Mouse (Mus musculus) cerebellum, adult 11-12 months (tissue): ENCODE measurements around the gene Reep1.
A peak's percentile ranks its signal among the peaks of the same experiment; 100 is the strongest.

ENCODE experiments used
- DNase-seq: peaks from one replicate; pipeline ENCODE4 v3.0.0; 2022

Gene Reep1

GRCm38 (mm10) chr6:71738611-71739010, 31.2 kb downstream of the Reep1 start:
- DNase-seq: peak; percentile 28

- peak; percentile 45 for DNase-seq
Observed at GRCm38 (mm10) chr6:71740921-71741320, 33.6 kb downstream of the Reep1 start.

DNA sequence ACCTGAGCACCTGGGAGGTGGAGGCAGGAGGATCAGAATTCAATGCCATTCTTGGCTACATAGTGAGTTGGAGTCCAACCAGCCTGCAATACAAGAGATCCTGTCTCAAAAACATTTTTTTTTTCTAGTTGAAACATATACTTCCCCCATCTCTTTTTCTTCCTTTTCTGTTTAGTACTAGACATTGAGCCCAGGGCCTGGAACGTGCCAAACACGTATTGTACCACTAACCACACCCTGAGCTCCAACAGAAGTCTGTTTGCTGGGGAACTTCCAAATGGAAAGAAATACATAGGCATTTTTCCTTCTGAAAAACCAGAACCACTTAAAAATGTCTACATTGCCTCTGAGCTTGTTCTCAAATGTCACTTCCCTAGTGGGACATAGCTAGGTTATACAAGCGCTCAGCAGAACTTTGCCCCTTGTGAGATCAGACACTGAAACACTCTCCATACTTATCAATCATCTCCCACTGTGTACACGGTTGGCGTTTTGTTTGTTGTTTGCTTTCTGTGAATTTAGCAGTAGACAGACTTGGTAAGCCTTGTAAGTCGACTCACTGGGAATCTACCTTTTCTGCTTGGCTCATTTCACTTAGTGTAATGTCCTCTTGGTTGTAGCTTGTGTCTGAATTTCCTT, 34.8 kb downstream of the Reep1 start:
- DNase-seq: no peak

DNA sequence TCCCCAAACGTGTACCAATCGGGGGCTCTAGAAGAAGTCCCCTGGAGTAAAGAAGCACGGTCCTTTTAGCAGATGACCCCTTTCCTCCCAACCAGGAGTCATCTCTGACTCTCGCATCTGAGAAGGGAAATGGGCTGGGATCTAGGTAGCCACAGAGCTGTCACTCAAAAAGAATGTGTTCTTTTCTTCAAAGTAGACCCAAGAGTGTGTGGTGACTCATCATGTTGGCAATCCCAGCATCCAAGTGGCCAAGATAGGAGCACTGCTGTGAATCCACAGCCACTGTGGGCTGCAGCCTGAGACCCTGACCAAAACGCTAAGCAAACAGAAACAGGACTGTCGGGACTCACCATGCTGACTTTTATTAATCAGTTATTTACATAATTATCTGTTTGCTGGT, 37.6 kb downstream of the Reep1 start:
- no peak for DNase-seq

GRCm38 (mm10) chr6:71745482-71746234, 38.3 kb downstream of the Reep1 start:
- no peak for DNase-seq

- no peak for DNase-seq
Observed at GRCm38 (mm10) chr6:71746246-71746645, 38.9 kb downstream of the Reep1 start.

GRCm38 (mm10) chr6:71746846-71747245, 39.5 kb downstream of the Reep1 start:
- no peak for DNase-seq

DNA sequence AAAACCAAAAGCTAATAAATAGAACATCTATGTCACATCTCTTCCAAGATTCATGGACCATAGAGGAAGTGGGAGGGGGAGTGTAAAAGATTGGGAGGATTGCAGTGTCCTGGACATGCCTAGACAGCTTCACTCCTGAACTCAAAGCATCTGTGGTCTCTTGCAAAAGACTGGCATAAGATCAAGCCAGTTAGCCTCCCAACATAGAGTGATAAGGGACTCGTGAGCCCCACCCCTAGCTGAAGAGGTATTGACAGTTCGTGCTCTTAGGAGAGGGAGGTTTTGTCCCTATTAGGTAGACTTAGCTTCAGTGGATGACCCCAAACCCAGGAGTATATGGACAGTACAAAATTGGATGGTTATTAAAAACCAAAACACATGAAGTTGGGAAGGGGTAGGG, 44.2 kb downstream of the Reep1 start:
- no peak for DNase-seq

GRCm38 (mm10) chr6:71752791-71753464, 45.6 kb downstream of the Reep1 start:
- peak; percentile 67 for DNase-seq

DNA sequence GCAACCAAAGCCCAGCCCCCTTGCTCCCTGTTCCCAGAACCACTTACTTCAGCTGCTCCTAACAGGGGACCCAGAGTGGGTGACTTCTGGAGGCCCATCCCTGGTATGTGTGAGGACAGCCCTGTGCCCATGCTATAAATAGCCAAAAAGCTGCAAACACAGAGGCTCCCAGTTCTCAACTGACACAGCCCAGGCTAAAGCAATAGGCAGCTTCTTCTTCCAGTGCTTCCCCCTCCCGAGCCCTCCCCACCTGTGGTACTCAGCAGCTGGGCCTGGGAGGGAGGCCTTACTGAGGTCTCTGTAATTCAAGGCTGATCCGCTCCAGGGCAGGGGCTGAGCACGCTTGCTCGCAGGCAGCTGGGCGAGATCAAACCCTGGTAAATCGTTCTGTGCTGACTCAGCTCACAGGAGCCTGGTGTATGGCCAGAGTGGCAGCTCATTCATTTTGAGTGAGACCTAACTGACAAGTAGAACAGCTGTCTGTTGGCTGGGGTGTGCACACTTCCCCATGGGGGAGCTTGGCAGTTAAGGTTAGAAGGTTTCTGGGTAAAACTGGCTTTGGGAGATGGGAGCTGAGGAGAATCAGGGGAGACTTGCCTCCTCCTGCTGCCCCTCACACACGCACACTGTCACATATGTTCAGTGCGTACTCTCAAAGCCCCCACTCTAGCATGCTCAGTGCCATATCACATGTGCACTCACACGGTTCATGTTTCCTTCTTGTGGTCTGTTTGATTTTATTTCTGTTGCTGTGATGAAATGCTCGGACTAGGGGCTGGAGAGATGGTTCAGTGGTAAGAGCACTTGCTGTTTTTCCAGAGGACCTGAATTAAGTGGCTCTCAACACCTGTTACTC, 49.9 kb downstream of the Reep1 start:
- DNase-seq: no peak

GRCm38 (mm10) chr6:71758780-71759179, 51.4 kb downstream of the Reep1 start:
- no peak for DNase-seq

DNA sequence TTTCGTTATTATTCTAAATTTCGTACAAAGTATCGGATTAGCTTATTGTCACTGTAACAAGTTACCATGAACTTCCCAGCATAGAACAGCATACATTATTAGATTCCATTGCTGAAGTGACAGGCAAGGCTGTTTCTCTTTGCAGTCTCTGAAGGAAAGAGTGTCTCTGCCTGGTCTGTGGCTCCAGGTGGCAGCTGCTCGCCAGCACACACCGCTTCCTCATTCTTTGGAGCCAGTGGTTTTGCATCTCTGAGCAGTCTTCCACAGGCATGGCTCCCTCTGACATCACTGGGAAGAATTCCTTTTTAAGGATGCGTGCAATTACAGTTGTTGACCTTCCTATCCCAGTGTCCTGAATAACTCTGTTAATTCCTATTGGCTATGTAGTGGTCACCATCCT, 52.7 kb downstream of the Reep1 start:
- no peak for DNase-seq

- no peak for DNase-seq
Observed at GRCm38 (mm10) chr6:71767761-71768160, 60.4 kb downstream of the Reep1 start.

DNA sequence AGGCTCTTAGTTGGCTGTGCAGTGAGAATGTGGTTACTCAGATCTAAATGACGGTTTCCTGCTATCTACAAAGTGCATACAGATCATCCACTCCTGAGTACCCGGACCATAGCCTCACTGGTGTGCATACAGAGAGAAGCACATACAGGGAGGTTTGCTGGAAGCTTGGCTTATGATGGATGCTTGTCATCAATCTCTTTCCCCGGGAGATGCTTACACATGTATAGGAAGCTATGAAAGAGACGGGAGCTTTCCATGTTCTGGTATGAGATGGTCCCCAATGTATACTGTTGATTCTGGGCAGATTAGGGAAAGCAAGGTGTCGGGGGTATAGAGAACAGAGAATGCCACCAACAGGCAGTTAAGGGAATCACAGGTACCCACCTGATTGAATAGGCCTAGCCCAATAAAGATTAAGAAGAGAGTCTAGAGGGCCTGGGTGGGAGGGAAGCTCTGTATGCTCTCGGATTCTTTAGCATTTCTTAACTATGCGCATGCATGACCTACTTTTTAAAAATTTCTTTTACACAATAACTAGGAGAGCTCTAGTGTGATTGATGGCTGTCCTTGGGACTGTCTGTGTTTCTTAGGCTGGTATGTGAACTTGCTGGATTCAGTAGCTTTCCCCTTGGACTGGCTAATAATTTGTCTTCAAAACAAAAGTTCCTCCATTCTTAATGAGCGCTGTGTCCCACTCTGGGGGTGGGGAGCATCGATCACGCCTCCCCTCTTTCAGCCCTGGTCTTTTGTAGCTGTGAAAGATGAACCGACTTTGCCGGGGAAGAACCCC, 62.7 kb downstream of the Reep1 start:
- no peak for DNase-seq

GRCm38 (mm10) chr6:71770856-71771255, 63.5 kb downstream of the Reep1 start:
- DNase-seq: no peak

DNA sequence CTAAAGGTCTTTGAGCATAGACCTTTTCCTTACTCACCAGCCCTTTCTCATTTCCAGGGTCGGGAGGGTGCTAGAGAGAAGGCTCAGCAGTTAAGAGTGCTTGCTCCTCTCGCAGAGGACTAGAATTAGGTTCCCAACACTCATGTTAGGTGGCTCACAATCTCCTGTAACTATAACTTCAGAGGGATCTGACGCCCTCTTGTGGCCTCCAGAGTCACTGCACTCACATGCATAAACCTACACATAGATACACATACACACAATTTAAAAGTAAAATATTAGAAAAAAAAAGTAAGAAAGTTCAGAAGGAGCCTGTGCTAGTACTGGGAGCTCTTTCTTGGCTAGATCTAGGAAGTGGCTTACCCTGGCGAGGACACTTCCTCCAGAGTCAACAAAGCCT, 63.9 kb downstream of the Reep1 start:
- DNase-seq: no peak

DNA sequence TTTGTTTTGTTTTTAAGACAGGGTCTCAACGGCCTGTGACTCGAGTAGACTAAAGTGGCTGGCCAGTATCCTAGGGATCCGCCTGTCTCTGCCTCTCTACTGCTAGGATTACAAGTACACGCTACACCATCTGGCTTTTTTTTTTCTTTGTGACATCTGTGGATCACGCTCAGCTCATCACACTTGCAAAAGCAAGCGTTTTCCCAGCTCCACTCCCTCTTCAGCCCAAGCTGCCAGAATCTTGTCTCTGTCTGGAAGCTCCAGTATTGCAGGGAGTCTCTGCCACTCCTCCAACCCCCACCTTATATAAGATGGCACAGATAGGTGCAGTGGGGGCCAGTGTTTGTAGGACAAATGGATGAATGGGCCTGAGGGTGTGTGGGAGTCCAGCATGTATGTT, 64.8 kb downstream of the Reep1 start:
- no peak for DNase-seq

DNA sequence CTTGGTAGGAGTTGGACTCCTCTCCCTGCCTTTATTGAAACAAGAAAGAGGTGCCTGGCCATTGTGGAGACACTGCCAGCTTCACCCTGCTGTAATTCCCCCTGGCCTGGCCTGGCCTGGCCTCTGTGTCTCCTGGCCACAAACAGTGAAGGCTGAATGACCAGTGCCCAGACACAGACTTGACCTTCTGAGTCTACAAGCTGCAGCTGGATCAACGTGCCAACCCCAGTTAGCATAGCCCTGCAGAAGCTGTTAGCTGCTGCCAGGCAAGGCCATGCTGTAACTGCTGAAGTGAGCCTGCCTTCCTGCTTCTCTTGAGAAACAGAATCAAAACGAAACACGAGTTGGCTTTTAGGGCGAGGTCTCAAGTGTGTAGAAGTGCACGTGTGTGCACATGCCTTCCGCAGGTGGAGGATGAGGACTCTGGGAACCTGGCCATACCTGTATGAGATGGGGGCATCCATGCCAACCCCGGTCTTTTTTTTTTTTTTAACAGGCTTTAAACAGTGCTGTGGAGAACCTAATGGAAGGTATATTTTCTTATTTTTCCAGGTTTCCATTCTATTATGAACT, 65.4 kb downstream of the Reep1 start:
- no peak for DNase-seq

DNA sequence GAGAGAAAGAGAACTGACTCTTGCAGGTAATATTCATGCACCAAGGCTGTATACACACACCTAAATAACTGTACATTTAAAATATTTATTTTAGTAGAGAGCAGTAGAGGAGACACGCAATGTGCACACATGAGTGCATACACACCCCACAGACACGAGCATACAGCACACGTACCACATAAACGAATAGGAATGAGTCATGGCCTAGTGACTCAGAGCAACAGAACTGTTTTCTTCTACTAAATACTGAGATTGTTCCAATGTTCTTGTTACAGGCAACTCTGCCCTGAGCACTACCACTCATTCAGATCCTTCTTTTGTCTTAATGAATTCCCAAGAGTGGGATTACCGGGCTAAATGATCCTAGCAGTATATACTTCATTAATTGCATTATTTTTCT, 70.7 kb downstream of the Reep1 start:
- DNase-seq: no peak

GRCm38 (mm10) chr6:71779831-71780230, 72.5 kb downstream of the Reep1 start:
- DNase-seq: no peak

- no peak for DNase-seq
Observed at GRCm38 (mm10) chr6:71780431-71780830, 73.1 kb downstream of the Reep1 start.

- DNase-seq: no peak
Observed at GRCm38 (mm10) chr6:71783165-71783564, 75.8 kb downstream of the Reep1 start.
